Mouse (Mus musculus) cerebellum, adult (tissue): Measurements from ENCODE around the gene Ksr1.

ENCODE experiments used
- ATAC-seq: cut with Nextera tagmentation; 2 replicates; pipeline ENCODE4 v1.9.2; 2017; ENCODE audit warnings: mild to moderate bottlenecking, moderate library complexity, mixed read lengths; ENCODE audit not compliant: insufficient number of reproducible peaks, low FRiP score, low TSS enrichment

Ksr1 gene

DNA sequence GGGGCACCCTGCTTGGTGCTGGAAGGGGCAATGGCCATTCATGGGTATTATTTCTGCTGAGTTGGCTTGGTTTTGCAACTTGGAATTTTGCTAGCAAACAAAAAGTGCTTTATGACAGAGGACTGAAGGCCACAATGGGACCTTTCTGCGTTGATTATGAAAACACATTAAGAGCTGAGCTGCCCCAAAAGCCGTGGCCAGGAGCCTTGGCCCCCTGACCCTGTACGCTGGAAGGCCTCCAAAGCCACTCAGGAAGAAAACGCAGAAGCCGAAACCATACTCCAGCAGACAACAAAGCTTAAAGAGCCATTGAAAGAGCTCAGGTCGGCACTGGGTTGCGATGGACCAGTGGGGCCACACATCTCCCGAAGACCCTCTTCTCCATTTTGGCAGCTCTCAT lies 47.2 kb downstream of the Ksr1 start:
- no peak for ATAC-seq

DNA sequence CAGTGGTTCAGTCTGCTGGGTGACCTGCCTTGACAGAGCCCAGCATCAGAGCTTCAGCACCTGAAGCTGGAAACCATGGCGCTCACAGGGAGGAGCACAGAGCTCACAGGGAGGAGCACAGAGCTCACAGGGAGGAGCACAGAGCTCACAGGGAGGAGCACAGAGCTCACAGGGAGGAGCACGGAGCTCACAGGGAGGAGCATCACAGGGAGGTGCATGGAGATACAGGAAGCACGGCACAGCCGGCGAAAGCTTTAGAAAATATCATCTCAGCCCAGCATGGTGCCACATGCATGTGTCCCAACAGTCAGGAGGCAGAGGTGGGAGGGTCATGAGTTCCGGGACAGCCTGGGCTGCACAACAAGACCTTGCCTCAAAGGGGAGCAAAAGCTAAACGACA lies 48.5 kb downstream of the Ksr1 start:
- ATAC-seq, result no peak

GRCm38 (mm10) chr11:79096673-79097072 lies 49.5 kb downstream of the Ksr1 start:
- no peak for ATAC-seq

GRCm38 (mm10) chr11:79095713-79096112 lies 50.5 kb downstream of the Ksr1 start:
- no peak for ATAC-seq

GRCm38 (mm10) chr11:79094727-79095126 lies 51.5 kb downstream of the Ksr1 start:
- no peak for ATAC-seq

GRCm38 (mm10) chr11:79093986-79094695 lies 52.1 kb downstream of the Ksr1 start:
- no peak for ATAC-seq

DNA sequence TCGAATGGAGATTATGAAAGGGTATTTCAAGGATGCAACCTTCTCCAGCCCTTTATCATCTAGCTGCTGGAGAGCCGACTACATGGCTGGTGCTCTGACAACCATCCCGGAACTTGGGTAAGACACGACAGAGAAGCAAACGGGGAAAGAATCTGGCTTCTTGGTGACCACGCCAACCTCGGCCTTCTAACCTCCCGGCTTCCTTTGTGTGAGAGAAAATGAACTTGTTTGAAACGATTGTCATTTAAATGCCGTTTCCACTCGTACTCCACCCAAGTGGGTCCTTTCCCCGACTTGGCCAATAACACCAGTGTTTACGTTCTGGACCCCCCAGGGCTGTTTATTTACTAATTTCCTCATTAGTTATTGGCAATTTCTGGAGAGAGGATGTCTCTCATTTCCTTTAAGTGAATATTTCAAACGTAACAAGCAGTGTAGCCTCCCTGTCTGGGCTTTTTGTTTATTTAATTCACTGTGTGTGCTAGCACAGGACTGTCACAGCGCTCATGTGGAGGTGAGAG lies 52.8 kb downstream of the Ksr1 start:
- no peak for ATAC-seq

GRCm38 (mm10) chr11:79092802-79093201 lies 53.4 kb downstream of the Ksr1 start:
- no peak for ATAC-seq

GRCm38 (mm10) chr11:79092245-79092644 lies 54.0 kb downstream of the Ksr1 start:
- ATAC-seq, result no peak

DNA sequence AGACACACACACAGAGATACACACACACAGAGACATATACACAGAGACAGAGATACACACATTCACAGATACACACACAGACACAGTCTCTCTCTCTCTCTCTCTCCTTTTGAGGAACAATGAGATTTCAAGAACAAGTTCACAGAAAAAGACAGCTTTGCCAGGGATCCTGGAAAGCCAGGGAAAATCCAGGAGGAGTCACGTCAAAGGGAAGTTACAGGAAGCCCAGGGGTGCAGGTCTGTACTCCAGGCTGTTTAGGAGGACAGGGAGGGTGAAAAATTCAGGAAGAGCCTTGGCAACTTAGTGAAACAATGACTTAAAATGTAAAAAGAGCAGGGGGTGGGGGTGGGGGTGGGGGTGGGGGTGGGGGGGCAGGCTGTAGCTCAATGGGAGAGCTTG lies 56.5 kb downstream of the Ksr1 start:
- ATAC-seq, result no peak

GRCm38 (mm10) chr11:79089027-79089426 lies 57.2 kb downstream of the Ksr1 start:
- ATAC-seq, result no peak

DNA sequence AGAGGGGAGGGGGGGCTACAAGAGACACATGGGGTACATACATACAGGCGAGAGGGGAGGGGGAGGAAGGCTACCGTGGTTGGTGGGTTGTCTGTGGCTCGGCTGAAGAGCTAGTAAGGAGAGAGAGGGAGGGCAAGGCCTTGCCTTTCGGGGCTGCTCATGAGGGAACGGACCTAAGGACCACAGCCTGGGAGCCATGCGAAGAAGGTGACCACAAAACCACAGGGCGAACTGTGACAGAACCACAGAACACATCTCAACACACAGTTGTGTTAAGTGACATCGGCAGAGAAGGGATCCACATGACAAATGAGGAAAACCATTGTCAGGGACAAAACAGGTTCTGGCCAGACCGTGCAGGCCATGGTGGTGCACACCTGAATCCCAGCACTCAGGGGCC lies 57.9 kb downstream of the Ksr1 start:
- ATAC-seq, result no peak

DNA sequence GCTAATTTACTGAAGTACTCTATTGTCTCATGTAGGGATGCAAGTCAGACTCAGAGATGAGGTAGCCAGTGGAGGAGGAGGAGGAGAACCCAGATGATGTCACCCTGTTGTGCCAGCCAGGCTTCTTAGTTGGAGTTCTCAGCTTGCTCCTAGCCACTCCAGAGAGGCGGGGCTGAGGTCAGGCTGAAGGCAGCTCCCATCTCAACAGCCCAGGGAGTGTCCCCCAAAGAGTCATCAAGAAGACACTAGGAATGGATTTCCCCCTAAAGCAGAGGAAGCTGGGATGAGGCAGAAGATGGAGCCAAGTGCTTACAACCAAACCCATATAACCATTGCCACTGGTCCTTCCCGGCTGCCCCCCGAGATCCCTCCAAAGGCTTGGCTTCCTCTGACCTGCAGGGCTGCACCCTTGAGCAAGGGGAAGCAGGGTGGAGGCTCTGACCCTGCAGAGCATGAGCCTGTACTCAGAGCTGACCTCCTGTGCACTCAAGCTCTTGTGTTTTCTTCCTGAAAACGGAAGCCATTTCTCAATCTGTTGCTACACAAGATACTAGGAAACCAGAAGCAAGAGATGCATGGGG lies 58.4 kb downstream of the Ksr1 start:
- no peak for ATAC-seq

GRCm38 (mm10) chr11:79086787-79087186 lies 59.4 kb downstream of the Ksr1 start:
- ATAC-seq, result no peak

DNA sequence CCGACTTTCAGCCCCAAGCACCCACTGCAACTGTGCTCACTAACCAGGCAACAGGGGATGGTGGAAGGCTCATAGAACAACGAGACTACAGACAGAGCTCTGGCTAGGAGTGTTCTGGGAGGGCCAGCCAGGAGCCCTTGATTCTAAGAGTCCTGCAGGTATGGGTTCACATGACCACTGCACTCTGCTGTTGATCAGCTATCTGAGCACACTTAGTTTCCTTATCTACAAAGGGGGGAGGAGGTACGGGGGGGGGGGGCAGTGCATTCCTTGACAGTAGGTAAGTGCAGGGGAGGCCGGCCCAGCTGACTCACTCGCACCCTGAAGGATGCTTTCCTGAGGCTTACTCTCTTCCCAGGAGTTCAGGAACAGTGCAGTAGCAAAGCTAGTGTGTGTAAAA lies 61.1 kb downstream of the Ksr1 start:
- no peak for ATAC-seq

- ATAC-seq, result no peak
Measured at GRCm38 (mm10) chr11:79083018-79083441, 63.2 kb downstream of the Ksr1 start.

DNA sequence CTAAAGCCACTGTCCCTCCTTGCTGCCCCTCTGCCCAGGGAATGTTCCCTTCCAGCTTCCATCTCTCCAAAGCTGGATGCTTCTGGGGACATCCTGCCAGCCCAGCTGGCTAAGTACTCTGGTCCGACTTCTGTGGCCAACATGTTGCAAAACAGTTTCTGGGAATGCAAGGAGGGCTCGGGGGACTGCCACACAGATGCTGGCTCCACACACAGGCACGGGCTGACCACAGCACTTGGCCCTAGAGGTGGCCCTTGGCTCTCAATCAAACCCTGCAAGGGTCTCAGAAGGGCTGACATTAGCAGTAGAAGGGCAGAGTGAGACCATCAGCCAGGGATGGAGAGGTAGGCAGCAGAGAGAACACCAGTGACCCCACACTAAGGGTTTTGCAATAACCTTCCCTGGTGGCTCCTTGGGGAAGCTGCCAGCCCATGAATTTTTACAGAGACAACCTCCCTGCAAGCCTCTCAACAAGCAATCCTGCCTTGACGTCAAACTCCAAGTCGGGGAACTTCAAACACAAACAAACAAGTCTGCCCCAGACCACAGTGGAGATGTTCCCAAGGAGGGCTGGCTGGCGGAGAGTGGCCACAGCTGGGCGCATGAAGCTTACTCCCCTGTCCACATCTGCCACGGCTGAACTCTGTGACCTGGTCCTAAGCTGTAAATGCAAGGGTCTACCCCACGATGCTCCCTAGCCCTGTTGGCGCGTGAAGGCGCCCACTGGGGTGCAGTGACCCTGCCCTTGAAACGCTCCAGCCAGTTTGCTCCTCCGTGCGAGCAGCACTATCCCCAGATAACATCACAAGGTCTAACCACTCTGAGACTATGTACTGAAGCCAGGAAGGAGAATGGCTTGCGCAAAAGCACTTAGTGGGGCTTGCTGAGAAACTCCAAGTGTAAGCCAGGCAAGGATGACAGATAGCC lies 65.0 kb downstream of the Ksr1 start:
- no peak for ATAC-seq

DNA sequence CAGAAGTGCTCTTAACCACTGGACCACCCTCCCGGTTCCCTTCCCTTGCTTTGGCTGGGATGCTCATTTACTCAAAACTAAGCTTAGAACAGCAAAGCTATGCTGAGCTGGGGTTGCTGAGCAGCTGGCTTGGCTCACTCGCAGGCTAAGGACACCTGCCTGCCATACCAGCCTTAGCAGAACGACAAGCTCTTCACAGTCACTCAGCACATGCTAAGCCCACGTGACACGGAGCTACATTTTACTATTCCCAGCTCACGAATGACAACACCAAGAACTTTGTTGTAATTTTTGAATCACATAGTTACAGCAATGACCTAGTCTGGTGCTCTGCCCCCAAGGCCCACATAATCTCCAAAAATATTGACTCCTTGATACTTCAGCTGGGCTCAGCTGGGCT lies 66.1 kb downstream of the Ksr1 start:
- no peak for ATAC-seq

GRCm38 (mm10) chr11:79076484-79076883 lies 69.7 kb downstream of the Ksr1 start:
- ATAC-seq, result no peak

- ATAC-seq, result no peak
Measured at GRCm38 (mm10) chr11:79075044-79075443, 71.2 kb downstream of the Ksr1 start.

DNA sequence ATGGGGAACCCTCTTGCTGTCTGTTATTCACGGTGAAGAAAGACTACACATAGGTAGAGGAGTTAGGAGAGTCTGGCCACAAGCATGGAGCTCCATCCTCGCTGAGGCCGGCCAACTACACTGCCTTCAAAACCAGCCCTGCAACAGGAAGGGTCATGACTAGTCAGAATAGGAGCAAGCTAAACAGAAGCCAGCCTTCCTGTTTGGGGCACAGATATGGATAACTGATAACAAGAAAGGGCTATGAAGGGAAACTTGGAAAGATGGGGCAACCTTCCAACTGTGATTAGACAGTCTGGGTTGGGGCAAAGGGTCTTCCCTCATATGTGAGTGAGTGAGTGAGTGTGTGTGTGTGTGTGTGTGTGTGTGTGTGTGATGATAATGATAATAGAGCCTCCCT lies 71.6 kb downstream of the Ksr1 start:
- ATAC-seq, result no peak
